Mouse (Mus musculus): Measurements from ENCODE around the gene Mmgt2. TPM values are rescaled to one million over a fixed set of nuclear protein-coding genes. Genes with fewer than 3 reads are reported as not detected.
A peak's percentile ranks its signal among the peaks of the same experiment; 100 is the strongest.

Mmgt2 gene
- polyA plus RNA-seq, 1 experiment = 3.6 TPM

- peaks cover 7% of the 10 kb centered on the region; the same call in 1 of the 2 replicates for H3K4me1 ChIP-seq (ENCODE audit: control insufficient read depth, insufficient read depth, insufficient read length, low read length)
These were observed 12.2 kb upstream of the Mmgt2 start for GRCm38 (mm10) chr11:62636105-62636839.

GRCm38 (mm10) chr11:62636840-62637221 is 11.6 kb upstream of the Mmgt2 start:
- Histone ChIP-seq H3K4me3 (ENCODE audit: insufficient read depth, low read depth, low read length) (no peak overlapping the region), H3K27ac (replicated peaks; ENCODE audit: low read depth, low read length) (peak overlapping the region; percentile 33), H3K4me1 (ENCODE audit: control insufficient read depth, insufficient read depth, insufficient read length, low read length) (peaks cover 7% of the 10 kb centered on the region; the same call in 1 of the 2 replicates)

More at GRCm38 (mm10) chr11:62636105-62636839, 12.2 kb upstream of the Mmgt2 start:
- no peak overlapping the region for H3K4me3 ChIP-seq (ENCODE audit: insufficient read depth, low read depth, low read length)
- H3K27ac ChIP-seq (replicated peaks; ENCODE audit: low read depth, low read length) = 0 out of 2 replicates have a peak overlapping the region, but pooled peaks have one; percentile 5

GRCm38 (mm10) chr11:62637401-62637800 is 11.1 kb upstream of the Mmgt2 start:
- Histone ChIP-seq H3K27ac (replicated peaks; ENCODE audit: low read depth, low read length) (peak overlapping the region; percentile 33; the same call in 1 of the 2 replicates), H3K4me1 (ENCODE audit: control insufficient read depth, insufficient read depth, insufficient read length, low read length) (peaks cover 7% of the 10 kb centered on the region; the same call in 1 of the 2 replicates)

GRCm38 (mm10) chr11:62637806-62638205 is 10.7 kb upstream of the Mmgt2 start:
- no peak overlapping the region for H3K4me3 ChIP-seq (ENCODE audit: insufficient read depth, low read depth, low read length)
- H3K4me1 ChIP-seq (ENCODE audit: control insufficient read depth, insufficient read depth, insufficient read length, low read length) = peaks cover 7% of the 10 kb centered on the region; the same call in 1 of the 2 replicates
- H3K27ac ChIP-seq (replicated peaks; ENCODE audit: low read depth, low read length) = no peak overlapping the region

More at GRCm38 (mm10) chr11:62637401-62637800, 11.1 kb upstream of the Mmgt2 start:
- no peak overlapping the region for H3K4me3 ChIP-seq (ENCODE audit: insufficient read depth, low read depth, low read length)

DNA sequence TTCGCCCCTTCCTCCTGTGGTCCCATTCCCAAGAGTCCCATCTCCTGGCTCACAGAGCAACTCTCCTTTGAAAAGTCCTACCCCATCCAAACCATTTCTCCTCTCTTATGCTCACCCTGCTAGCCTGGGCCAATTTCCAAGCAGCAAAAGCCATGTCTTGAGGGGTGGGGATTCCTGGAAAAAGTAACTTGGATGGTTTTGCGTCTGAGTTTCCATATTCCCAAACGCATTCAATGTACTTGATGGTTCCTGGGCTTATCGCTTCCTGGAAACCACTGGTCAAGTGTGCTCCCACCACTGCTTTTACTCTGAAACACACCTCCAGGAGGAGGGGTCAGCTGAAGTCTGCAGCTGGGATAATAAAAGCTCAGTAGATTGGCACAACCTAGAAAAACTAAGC is 10.1 kb upstream of the Mmgt2 start:
- Histone ChIP-seq H3K4me1 (ENCODE audit: control insufficient read depth, insufficient read depth, insufficient read length, low read length) (peaks cover 7% of the 10 kb centered on the region; the same call in 1 of the 2 replicates), H3K4me3 (ENCODE audit: insufficient read depth, low read depth, low read length) (no peak overlapping the region), H3K27ac (replicated peaks; ENCODE audit: low read depth, low read length) (no peak overlapping the region)

- H3K4me1 ChIP-seq (ENCODE audit: control insufficient read depth, insufficient read depth, insufficient read length, low read length) = peaks cover 7% of the 10 kb centered on the region; the same call in 1 of the 2 replicates
- H3K27ac ChIP-seq (replicated peaks; ENCODE audit: low read depth, low read length) = no peak overlapping the region
- no peak overlapping the region for H3K4me3 ChIP-seq (ENCODE audit: insufficient read depth, low read depth, low read length)
These were observed 8.1 kb upstream of the Mmgt2 start for GRCm38 (mm10) chr11:62640378-62640777.

DNA sequence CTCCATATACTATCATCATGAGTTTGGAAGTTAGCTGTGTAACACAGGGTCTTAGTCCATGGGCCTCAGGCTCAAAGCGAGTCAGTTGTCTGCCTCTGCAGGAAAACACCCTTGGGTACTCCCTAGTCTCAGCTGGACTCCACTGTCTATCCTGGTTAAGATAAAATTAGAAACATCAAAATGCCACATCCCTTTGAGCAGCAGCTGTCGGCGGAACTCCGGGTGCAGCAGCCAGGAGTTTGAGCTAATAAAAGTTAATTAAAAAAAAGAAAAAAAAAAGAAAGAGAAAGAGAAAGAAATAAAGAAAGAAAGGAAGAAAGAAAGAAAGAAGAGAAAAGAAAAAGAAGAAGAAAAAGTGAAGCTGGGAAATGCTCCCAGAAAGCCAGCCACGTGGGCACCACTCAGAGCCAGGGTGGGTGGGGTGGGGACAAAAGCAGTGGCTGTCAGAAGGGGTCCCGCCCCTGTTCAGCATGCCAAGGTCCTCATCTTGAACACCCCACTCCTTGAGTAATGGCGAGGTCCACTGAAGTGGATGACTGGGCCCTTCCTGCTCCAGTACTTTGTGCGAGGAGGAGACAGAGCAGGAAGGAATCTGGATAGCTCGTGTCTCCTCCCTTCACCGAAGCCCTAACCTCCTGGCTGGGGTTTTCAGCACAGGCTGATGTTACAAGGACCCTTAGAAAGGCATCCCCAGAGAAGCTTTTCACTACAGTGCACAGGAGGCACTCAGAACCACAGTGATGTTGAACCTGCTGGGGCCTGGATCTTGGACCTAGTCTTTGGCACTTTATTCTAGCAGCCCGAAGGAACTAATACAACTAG is 6.2 kb upstream of the Mmgt2 start:
- no peaks in the 10 kb centered on the region; the same call in none of the 2 replicates for H3K4me1 ChIP-seq (ENCODE audit: control insufficient read depth, insufficient read depth, insufficient read length, low read length)
- no peak overlapping the region for H3K27ac ChIP-seq (replicated peaks; ENCODE audit: low read depth, low read length)
- H3K4me3 ChIP-seq (ENCODE audit: insufficient read depth, low read depth, low read length) = no peak overlapping the region

DNA sequence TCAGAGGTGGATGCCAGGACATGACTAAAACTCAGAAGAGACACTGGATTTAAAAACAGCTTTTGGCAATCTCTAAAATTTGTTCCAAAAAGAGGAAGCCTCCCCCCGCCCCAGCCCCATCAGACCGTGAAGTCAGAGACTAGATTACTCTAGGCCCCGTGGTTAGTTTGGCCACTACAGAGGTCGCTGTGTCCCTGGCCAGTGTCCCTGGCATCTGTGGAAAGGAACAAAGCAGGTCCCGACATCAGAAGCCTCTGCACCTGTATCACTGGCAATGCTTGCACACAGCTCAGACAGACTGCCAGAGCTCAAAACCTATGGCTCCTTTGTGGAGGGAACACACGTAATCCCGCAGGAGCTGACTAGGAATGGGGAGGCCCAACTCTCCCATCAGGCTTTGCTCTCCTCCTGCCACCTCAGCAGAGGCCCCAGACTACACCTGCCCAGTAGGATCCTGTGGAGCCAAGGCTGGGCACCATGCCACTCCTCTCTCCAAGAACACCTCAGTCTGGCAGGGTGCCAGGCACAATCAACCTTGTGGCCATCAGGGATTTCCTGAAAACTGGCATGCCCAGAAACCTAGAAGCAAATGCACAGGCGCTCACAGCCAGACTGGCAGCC is 5.3 kb upstream of the Mmgt2 start:
- Histone ChIP-seq H3K27ac (replicated peaks; ENCODE audit: low read depth, low read length) (no peak overlapping the region), H3K4me3 (ENCODE audit: insufficient read depth, low read depth, low read length) (no peak overlapping the region), H3K4me1 (ENCODE audit: control insufficient read depth, insufficient read depth, insufficient read length, low read length) (no peaks in the 10 kb centered on the region; the same call in none of the 2 replicates)

- H3K4me3 ChIP-seq (ENCODE audit: insufficient read depth, low read depth, low read length) = no peak overlapping the region
- H3K4me1 ChIP-seq (ENCODE audit: control insufficient read depth, insufficient read depth, insufficient read length, low read length) = no peaks in the 10 kb centered on the region; the same call in none of the 2 replicates
- H3K27ac ChIP-seq (replicated peaks; ENCODE audit: low read depth, low read length) = no peak overlapping the region
These were observed 4.6 kb upstream of the Mmgt2 start for GRCm38 (mm10) chr11:62643681-62644363.

- Histone ChIP-seq H3K4me3 (ENCODE audit: insufficient read depth, low read depth, low read length) (no peak overlapping the region), H3K4me1 (ENCODE audit: control insufficient read depth, insufficient read depth, insufficient read length, low read length) (no peaks in the 10 kb centered on the region; the same call in none of the 2 replicates), H3K27ac (replicated peaks; ENCODE audit: low read depth, low read length) (no peak overlapping the region)
These were observed 3.7 kb upstream of the Mmgt2 start for GRCm38 (mm10) chr11:62644602-62645336.

DNA sequence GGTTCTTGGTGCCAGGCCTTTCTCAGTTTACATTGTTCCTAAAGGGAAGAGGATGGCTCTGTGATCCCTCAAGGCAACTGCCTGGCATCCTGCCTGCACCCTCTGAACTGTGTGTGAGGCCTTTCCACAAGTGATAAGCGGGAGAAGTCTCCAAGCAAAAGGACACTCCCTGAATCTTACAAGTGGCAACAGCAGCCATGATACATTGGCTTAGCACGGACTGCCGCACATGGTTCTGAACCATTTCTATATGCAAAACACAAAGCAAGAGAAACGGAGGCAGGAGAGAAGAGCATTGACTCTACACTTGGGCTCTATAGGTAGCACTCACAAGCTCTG is 3.2 kb upstream of the Mmgt2 start:
- no peak overlapping the region for H3K4me3 ChIP-seq (ENCODE audit: insufficient read depth, low read depth, low read length)
- H3K27ac ChIP-seq (replicated peaks; ENCODE audit: low read depth, low read length) = no peak overlapping the region
- no peaks in the 10 kb centered on the region; the same call in none of the 2 replicates for H3K4me1 ChIP-seq (ENCODE audit: control insufficient read depth, insufficient read depth, insufficient read length, low read length)

DNA sequence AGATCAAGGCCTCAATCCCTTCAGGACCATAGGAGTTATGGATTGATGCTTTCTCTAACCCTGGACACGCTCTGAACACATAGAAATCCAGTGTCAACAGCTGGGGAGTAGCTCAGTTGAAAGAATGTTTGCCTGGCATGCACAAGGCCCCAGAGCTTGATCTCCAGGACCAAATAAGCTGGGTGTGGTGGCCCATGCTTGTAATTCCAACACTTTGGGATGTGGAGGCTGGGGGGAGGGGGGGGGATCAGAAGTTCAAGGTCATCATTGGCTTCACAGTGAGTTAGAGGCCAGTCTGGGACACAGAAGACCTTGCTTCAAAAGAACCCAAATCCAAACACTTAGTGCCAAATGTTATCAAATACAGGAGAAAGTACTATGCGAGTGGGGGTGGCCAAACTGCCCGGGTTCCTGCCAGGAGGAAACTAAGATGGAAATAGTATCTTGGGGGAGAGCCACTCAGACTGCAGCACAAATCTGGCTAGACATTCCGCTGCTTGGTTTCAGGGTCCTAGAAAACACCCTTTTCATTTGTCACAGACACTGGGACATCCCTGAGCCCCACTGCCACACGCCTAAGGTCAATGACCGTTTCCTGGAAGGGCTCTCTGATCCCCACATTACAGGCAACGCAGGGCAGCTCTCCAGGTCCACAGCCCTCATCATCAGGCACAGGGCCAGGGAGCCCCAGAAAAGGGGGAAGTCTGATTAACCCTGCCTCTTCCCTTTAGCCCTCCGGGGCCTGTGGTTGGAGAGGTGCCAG is 2.6 kb upstream of the Mmgt2 start:
- H3K4me3 ChIP-seq (ENCODE audit: insufficient read depth, low read depth, low read length) = no peak overlapping the region
- H3K27ac ChIP-seq (replicated peaks; ENCODE audit: low read depth, low read length) = no peak overlapping the region
- no peaks in the 10 kb centered on the region; the same call in none of the 2 replicates for H3K4me1 ChIP-seq (ENCODE audit: control insufficient read depth, insufficient read depth, insufficient read length, low read length)

DNA sequence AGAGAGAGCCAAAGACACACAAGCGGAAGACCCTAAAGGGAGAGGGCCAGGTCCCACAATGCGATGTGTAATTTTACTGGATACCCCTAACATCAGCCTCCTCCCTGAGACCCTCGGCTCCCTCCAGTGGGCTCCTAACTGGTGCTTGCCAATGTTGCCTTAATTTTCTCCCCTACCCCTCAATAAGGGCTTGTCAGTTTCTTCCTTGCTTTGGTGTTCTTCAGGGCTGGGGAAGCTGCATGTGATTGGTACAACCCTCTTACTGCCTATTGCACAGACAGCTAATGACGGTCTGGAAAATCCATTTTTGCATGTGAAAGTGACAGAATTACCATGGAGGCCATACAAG is 2.0 kb upstream of the Mmgt2 start:
- Histone ChIP-seq H3K27ac (replicated peaks; ENCODE audit: low read depth, low read length) (no peak overlapping the region), H3K4me3 (ENCODE audit: insufficient read depth, low read depth, low read length) (0 out of 2 replicates have a peak overlapping the region, but pooled peaks have one; percentile 10)

More for the DNA sequence above, 2.0 kb upstream of the Mmgt2 start:
- H3K4me1 ChIP-seq (ENCODE audit: control insufficient read depth, insufficient read depth, insufficient read length, low read length) = no peaks in the 10 kb centered on the region; the same call in none of the 2 replicates
